Mouse (Mus musculus) heart, embryonic 13.5 days (tissue): Measurements from ENCODE around the gene Gm28043. TPM values are rescaled to one million over a fixed set of nuclear protein-coding genes. Genes with fewer than 3 reads are reported as not detected.

Experiments used
- ATAC-seq: fragments of 200-750 bp; cut with Nextera tagmentation; 2 replicates; pipeline ENCODE4 v1.8.0; 2017; ENCODE audit warnings: moderate TSS enrichment; ENCODE audit not compliant: insufficient number of reproducible peaks, low FRiP score, low TSS enrichment; ENCODE audit errors: extremely low read depth
- H3K27ac ChIP-seq: fragments of 300-500 bp; sonication (generic); replicated peaks from 2 replicates; pipeline ENCODE4 v1.5.1; 2015; ENCODE audit warnings: moderate library complexity, mild to moderate bottlenecking, inconsistent platforms
- H3K27me3 ChIP-seq: fragments of 300-500 bp; sonication (generic); replicated peaks from 2 replicates; pipeline ENCODE4 v1.6.1; 2015; ENCODE audit warnings: mild to moderate bottlenecking, inconsistent platforms
- H3K36me3 ChIP-seq: fragments of 300-500 bp; sonication (generic); 2 replicates; pipeline ENCODE4 v1.6.1; 2015; ENCODE audit warnings: mild to moderate bottlenecking, inconsistent platforms
- H3K4me1 ChIP-seq: fragments of 300-500 bp; sonication (generic); 2 replicates; pipeline ENCODE4 v1.6.1; 2015; ENCODE audit warnings: inconsistent platforms
- H3K4me2 ChIP-seq: fragments of 300-500 bp; sonication (generic); 2 replicates; pipeline ENCODE4 v1.6.1; 2015; ENCODE audit warnings: inconsistent platforms, mild to moderate bottlenecking, moderate library complexity
- H3K4me3 ChIP-seq: fragments of 300-500 bp; sonication (generic); 2 replicates; pipeline ENCODE4 v1.5.1; 2015; ENCODE audit warnings: moderate library complexity, mild to moderate bottlenecking, inconsistent platforms
- H3K9ac ChIP-seq: fragments of 300-500 bp; sonication (generic); 2 replicates; pipeline ENCODE4 v1.6.1; 2015; ENCODE audit warnings: inconsistent platforms, mild to moderate bottlenecking, moderate library complexity
- H3K9me3 ChIP-seq: fragments of 300-500 bp; sonication (generic); 2 replicates; pipeline ENCODE4 v1.6.1; 2016; ENCODE audit warnings: inconsistent platforms
- WGBS: fragments of 180-500 bp; shearing (Covaris S2); methylation state at CpG from one replicate; pipeline ENCODE4 v1.1.7; 2015; ENCODE audit warnings: mixed read lengths; 5-methylcytosine and 5-hydroxymethylcytosine counted together
- polyA plus RNA-seq: library from polyadenylated mRNA; unstranded; fragments of >200 nt; fragmentation: Nextera tagmentation; extraction: Ambion mirVana; gene quantifications from 2 replicates; pipeline ENCODE4 v1.2.1, GENCODE M21; 2015

Gm28043 gene
- 1.5 and 1.6 TPM in 2 replicates for polyA plus RNA-seq

GRCm38 (mm10) chr17:29614115-29615023, at the start of gene Gm28043, which contains the start of gene Rnf8:
Gene Gm28043 (plus strand): TSS chr17:29614876.
Gene Rnf8 (plus strand): TSS chr17:29614790.
- Histone ChIP-seq H3K4me2 (peak within 1 kb of the TSS; percentile 89), H3K9me3 (no peaks in the 10 kb centered on the region), H3K4me3 (peak within 1 kb of the TSS; percentile 89), H3K27me3 (no peaks in the 10 kb centered on the region), H3K36me3 (peaks cover 19% of the 10 kb centered on the region), H3K4me1 (peaks cover 43% of the 10 kb centered on the region), H3K27ac (peak within 1 kb of the TSS; percentile 96), H3K9ac (peak within 1 kb of the TSS; percentile 98)
- WGBS, result 2% methylated on average over 52 of the region's 52 CpGs
- peak; percentile 66; the same call in 1 of the 2 replicates for ATAC-seq

GRCm38 (mm10) chr17:29565521-29565920, 49.2 kb upstream of the Gm28043 start:
- Histone ChIP-seq H3K27ac (no peak overlapping the region), H3K9ac (no peak overlapping the region), H3K9me3 (no peaks in the 10 kb centered on the region), H3K4me3 (no peak overlapping the region), H3K27me3 (no peaks in the 10 kb centered on the region), H3K4me1 (no peaks in the 10 kb centered on the region), H3K4me2 (no peak overlapping the region), H3K36me3 (peaks cover 62% of the 10 kb centered on the region)
- WGBS, result 98% methylated on average over 5 of the region's 5 CpGs
- no peak for ATAC-seq

- 90% methylated on average over 15 of the region's 15 CpGs for WGBS
- H3K4me2 ChIP-seq, result no peak overlapping the region
- no peak for ATAC-seq
- peaks cover 89% of the 10 kb centered on the region for H3K36me3 ChIP-seq
- no peak overlapping the region for H3K9ac ChIP-seq
- no peaks in the 10 kb centered on the region for H3K4me1 ChIP-seq
- no peaks in the 10 kb centered on the region for H3K27me3 ChIP-seq
- no peak overlapping the region for H3K4me3 ChIP-seq
- no peaks in the 10 kb centered on the region for H3K9me3 ChIP-seq
- H3K27ac ChIP-seq, result no peak overlapping the region
Measured at GRCm38 (mm10) chr17:29568435-29568834, 46.2 kb upstream of the Gm28043 start.

- H3K4me1 ChIP-seq, result peaks cover 4% of the 10 kb centered on the region
Measured at GRCm38 (mm10) chr17:29569831-29570230, 44.8 kb upstream of the Gm28043 start.

GRCm38 (mm10) chr17:29579579-29580126, 35.0 kb upstream of the Gm28043 start:
- no peak overlapping the region for H3K9ac ChIP-seq
- no peak for ATAC-seq
- H3K4me2 ChIP-seq, result no peak overlapping the region
- peaks cover 93% of the 10 kb centered on the region for H3K36me3 ChIP-seq
- H3K27ac ChIP-seq, result no peak overlapping the region
- H3K27me3 ChIP-seq, result no peaks in the 10 kb centered on the region
- peaks cover 22% of the 10 kb centered on the region for H3K4me1 ChIP-seq
- 81% methylated on average over 4 of the region's 4 CpGs for WGBS
- H3K4me3 ChIP-seq, result no peak overlapping the region
- no peaks in the 10 kb centered on the region for H3K9me3 ChIP-seq

More at GRCm38 (mm10) chr17:29569831-29570230, 44.8 kb upstream of the Gm28043 start:
- Histone ChIP-seq H3K27me3 (no peaks in the 10 kb centered on the region), H3K4me2 (no peak overlapping the region), H3K9ac (no peak overlapping the region), H3K4me3 (no peak overlapping the region), H3K36me3 (peaks cover 88% of the 10 kb centered on the region), H3K27ac (no peak overlapping the region), H3K9me3 (no peaks in the 10 kb centered on the region)
- no peak for ATAC-seq
- WGBS, result 84% methylated on average over 6 of the region's 6 CpGs

GRCm38 (mm10) chr17:29583569-29583968, 31.1 kb upstream of the Gm28043 start:
- H3K36me3 ChIP-seq, result peaks cover 74% of the 10 kb centered on the region
- no peak overlapping the region for H3K4me3 ChIP-seq
- WGBS, result 77% methylated on average over 5 of the region's 5 CpGs
- H3K9ac ChIP-seq, result no peak overlapping the region
- H3K9me3 ChIP-seq, result no peaks in the 10 kb centered on the region
- ATAC-seq, result no peak
- no peak overlapping the region for H3K27ac ChIP-seq
- H3K27me3 ChIP-seq, result no peaks in the 10 kb centered on the region
- H3K4me2 ChIP-seq, result no peak overlapping the region
- peaks cover 5% of the 10 kb centered on the region; the same call in 1 of the 2 replicates for H3K4me1 ChIP-seq

GRCm38 (mm10) chr17:29584306-29584705, 30.4 kb upstream of the Gm28043 start:
- no peak overlapping the region for H3K4me2 ChIP-seq
- WGBS, result 80% methylated on average over 5 of the region's 5 CpGs
- peaks cover 13% of the 10 kb centered on the region for H3K4me1 ChIP-seq
- H3K9ac ChIP-seq, result no peak overlapping the region
- no peaks in the 10 kb centered on the region for H3K9me3 ChIP-seq
- no peak overlapping the region for H3K27ac ChIP-seq
- H3K27me3 ChIP-seq, result no peaks in the 10 kb centered on the region
- peaks cover 66% of the 10 kb centered on the region for H3K36me3 ChIP-seq
- no peak for ATAC-seq
- no peak overlapping the region for H3K4me3 ChIP-seq

GRCm38 (mm10) chr17:29584737-29585136, 29.9 kb upstream of the Gm28043 start:
- no peak overlapping the region for H3K27ac ChIP-seq
- no peak for ATAC-seq
- WGBS, result 76% methylated on average over 3 of the region's 3 CpGs

GRCm38 (mm10) chr17:29585446-29585845, 29.2 kb upstream of the Gm28043 start:
- H3K27ac ChIP-seq, result no peak overlapping the region
- ATAC-seq, result no peak
- no peak overlapping the region for H3K4me2 ChIP-seq
- H3K36me3 ChIP-seq, result peaks cover 55% of the 10 kb centered on the region
- no peak overlapping the region for H3K9ac ChIP-seq
- no peak overlapping the region for H3K4me3 ChIP-seq
- H3K27me3 ChIP-seq, result no peaks in the 10 kb centered on the region
- 77% methylated on average over 6 of the region's 6 CpGs for WGBS
- peaks cover 23% of the 10 kb centered on the region for H3K4me1 ChIP-seq
- H3K9me3 ChIP-seq, result no peaks in the 10 kb centered on the region

More at GRCm38 (mm10) chr17:29584737-29585136, 29.9 kb upstream of the Gm28043 start:
- H3K27me3 ChIP-seq, result no peaks in the 10 kb centered on the region
- H3K36me3 ChIP-seq, result peaks cover 62% of the 10 kb centered on the region
- H3K4me1 ChIP-seq, result peaks cover 17% of the 10 kb centered on the region
- no peak overlapping the region for H3K4me3 ChIP-seq
- H3K4me2 ChIP-seq, result no peak overlapping the region
- no peak overlapping the region for H3K9ac ChIP-seq
- H3K9me3 ChIP-seq, result no peaks in the 10 kb centered on the region

- no peak for ATAC-seq
- peaks cover 44% of the 10 kb centered on the region for H3K36me3 ChIP-seq
- no peak overlapping the region for H3K4me3 ChIP-seq
- no peak overlapping the region for H3K4me2 ChIP-seq
- WGBS, result 74% methylated on average over 9 of the region's 9 CpGs
- no peaks in the 10 kb centered on the region for H3K9me3 ChIP-seq
- H3K27ac ChIP-seq, result no peak overlapping the region
- H3K27me3 ChIP-seq, result no peaks in the 10 kb centered on the region
- no peak overlapping the region for H3K9ac ChIP-seq
- H3K4me1 ChIP-seq, result peaks cover 26% of the 10 kb centered on the region
Measured at GRCm38 (mm10) chr17:29586921-29587320, 27.8 kb upstream of the Gm28043 start.

- Histone ChIP-seq H3K4me1 (peaks cover 33% of the 10 kb centered on the region), H3K4me3 (no peak overlapping the region), H3K27me3 (no peaks in the 10 kb centered on the region), H3K27ac (peak overlapping the region; percentile 77), H3K4me2 (no peak overlapping the region), H3K9ac (peak overlapping the region; percentile 25; the same call in 1 of the 2 replicates), H3K36me3 (peaks cover 28% of the 10 kb centered on the region), H3K9me3 (no peaks in the 10 kb centered on the region)
- ATAC-seq, result no peak
- WGBS, result 53% methylated on average over 11 of the region's 11 CpGs
Measured at GRCm38 (mm10) chr17:29589221-29589898, 25.3 kb upstream of the Gm28043 start.
